Mouse (Mus musculus): ENCODE data around the gene Pdzd2. TPM values are rescaled to one million over a fixed set of nuclear protein-coding genes. Genes with fewer than 3 reads are reported as not detected.

The Pdzd2 gene
- polyA plus RNA-seq, 1 experiment from 2014 or later: 39.8 TPM

- H3K36me3 ChIP-seq: no peaks in the 10 kb centered on the region
- no peak overlapping the region for H3K9ac ChIP-seq
- WGBS: 53% methylated on average over 5 of the region's 5 CpGs
- H3K4me3 ChIP-seq: no peak overlapping the region
- no peaks in the 10 kb centered on the region for H3K27me3 ChIP-seq
- no peak overlapping the region for H3K4me2 ChIP-seq
- no peak overlapping the region for H3K27ac ChIP-seq
- no peaks in the 10 kb centered on the region for H3K4me1 ChIP-seq
- no peaks in the 10 kb centered on the region for H3K9me3 ChIP-seq
- ATAC-seq (ENCODE audit: insufficient number of reproducible peaks, low FRiP score, low TSS enrichment, low read depth): no peak
These were observed 14.5 kb downstream of the Pdzd2 start for GRCm38 (mm10) chr15:12725256-12725655.

GRCm38 (mm10) chr15:12721684-12722500 lies 17.8 kb downstream of the Pdzd2 start:
- no peak for ATAC-seq (ENCODE audit: insufficient number of reproducible peaks, low FRiP score, low TSS enrichment, low read depth)
- Histone ChIP-seq H3K27ac (no peak overlapping the region), H3K9ac (no peak overlapping the region), H3K4me1 (peaks cover 5% of the 10 kb centered on the region; the same call in 1 of the 2 replicates), H3K4me2 (no peak overlapping the region), H3K27me3 (no peaks in the 10 kb centered on the region), H3K9me3 (no peaks in the 10 kb centered on the region), H3K36me3 (no peaks in the 10 kb centered on the region), H3K4me3 (no peak overlapping the region)
- 67% methylated on average over 6 of the region's 6 CpGs for WGBS

GRCm38 (mm10) chr15:12718819-12719218 lies 20.9 kb downstream of the Pdzd2 start:
- H3K4me3 ChIP-seq: no peak overlapping the region
- H3K27ac ChIP-seq: no peak overlapping the region
- WGBS: 70% methylated on average over 14 of the region's 14 CpGs
- no peaks in the 10 kb centered on the region for H3K27me3 ChIP-seq
- H3K4me1 ChIP-seq: peaks cover 16% of the 10 kb centered on the region
- H3K36me3 ChIP-seq: no peaks in the 10 kb centered on the region; the same call in 1 of the 2 replicates
- H3K4me2 ChIP-seq: no peak overlapping the region
- no peaks in the 10 kb centered on the region for H3K9me3 ChIP-seq
- no peak overlapping the region for H3K9ac ChIP-seq
- no peak for ATAC-seq (ENCODE audit: insufficient number of reproducible peaks, low FRiP score, low TSS enrichment, low read depth)

GRCm38 (mm10) chr15:12717410-12717809 lies 22.3 kb downstream of the Pdzd2 start:
- Histone ChIP-seq H3K9me3 (no peaks in the 10 kb centered on the region), H3K36me3 (no peaks in the 10 kb centered on the region; the same call in 1 of the 2 replicates), H3K4me3 (no peak overlapping the region), H3K4me2 (no peak overlapping the region), H3K9ac (no peak overlapping the region), H3K27ac (no peak overlapping the region), H3K4me1 (peaks cover 16% of the 10 kb centered on the region), H3K27me3 (no peaks in the 10 kb centered on the region)
- ATAC-seq (ENCODE audit: insufficient number of reproducible peaks, low FRiP score, low TSS enrichment, low read depth): no peak
- WGBS: 58% methylated on average over 3 of the region's 3 CpGs

GRCm38 (mm10) chr15:12716881-12717280 lies 22.8 kb downstream of the Pdzd2 start:
- Histone ChIP-seq H3K4me1 (peaks cover 16% of the 10 kb centered on the region), H3K27ac (no peak overlapping the region), H3K27me3 (no peaks in the 10 kb centered on the region), H3K9me3 (no peaks in the 10 kb centered on the region), H3K36me3 (no peaks in the 10 kb centered on the region; the same call in 1 of the 2 replicates), H3K9ac (no peak overlapping the region), H3K4me2 (no peak overlapping the region), H3K4me3 (no peak overlapping the region)
- ATAC-seq (ENCODE audit: insufficient number of reproducible peaks, low FRiP score, low TSS enrichment, low read depth): no peak
- WGBS: 65% methylated on average over 8 of the region's 8 CpGs

GRCm38 (mm10) chr15:12714322-12714721 lies 25.4 kb downstream of the Pdzd2 start:
- 57% methylated on average over 2 of the region's 2 CpGs for WGBS
- no peak for ATAC-seq (ENCODE audit: insufficient number of reproducible peaks, low FRiP score, low TSS enrichment, low read depth)

GRCm38 (mm10) chr15:12713216-12713615 lies 26.5 kb downstream of the Pdzd2 start:
- no peak overlapping the region for H3K9ac ChIP-seq
- no peak overlapping the region for H3K4me3 ChIP-seq
- no peak overlapping the region for H3K4me2 ChIP-seq
- no peak for ATAC-seq (ENCODE audit: insufficient number of reproducible peaks, low FRiP score, low TSS enrichment, low read depth)
- no peaks in the 10 kb centered on the region for H3K9me3 ChIP-seq
- no peaks in the 10 kb centered on the region; the same call in 1 of the 2 replicates for H3K36me3 ChIP-seq
- H3K27me3 ChIP-seq: no peaks in the 10 kb centered on the region
- WGBS: 71% methylated on average over 2 of the region's 2 CpGs
- no peak overlapping the region for H3K27ac ChIP-seq
- H3K4me1 ChIP-seq: peaks cover 12% of the 10 kb centered on the region

More at GRCm38 (mm10) chr15:12714322-12714721, 25.4 kb downstream of the Pdzd2 start:
- no peaks in the 10 kb centered on the region for H3K9me3 ChIP-seq
- no peaks in the 10 kb centered on the region; the same call in 1 of the 2 replicates for H3K36me3 ChIP-seq
- no peak overlapping the region for H3K9ac ChIP-seq
- peak overlapping the region; percentile 50; the same call in 1 of the 2 replicates for H3K27ac ChIP-seq
- H3K4me3 ChIP-seq: no peak overlapping the region
- H3K4me2 ChIP-seq: no peak overlapping the region
- H3K27me3 ChIP-seq: no peaks in the 10 kb centered on the region
- H3K4me1 ChIP-seq: peaks cover 16% of the 10 kb centered on the region

- Histone ChIP-seq H3K9ac (no peak overlapping the region), H3K36me3 (no peaks in the 10 kb centered on the region), H3K4me2 (no peak overlapping the region), H3K27me3 (no peaks in the 10 kb centered on the region), H3K4me3 (no peak overlapping the region), H3K9me3 (no peaks in the 10 kb centered on the region), H3K27ac (no peak overlapping the region), H3K4me1 (peaks cover 10% of the 10 kb centered on the region)
- no peak for ATAC-seq (ENCODE audit: insufficient number of reproducible peaks, low FRiP score, low TSS enrichment, low read depth)
- WGBS: 77% methylated on average over 3 of the region's 3 CpGs
These were observed 29.7 kb downstream of the Pdzd2 start for GRCm38 (mm10) chr15:12710036-12710435.

GRCm38 (mm10) chr15:12708297-12708696 lies 31.4 kb downstream of the Pdzd2 start:
- no peak for ATAC-seq (ENCODE audit: insufficient number of reproducible peaks, low FRiP score, low TSS enrichment, low read depth)
- H3K27ac ChIP-seq: no peak overlapping the region
- no peaks in the 10 kb centered on the region for H3K36me3 ChIP-seq
- H3K27me3 ChIP-seq: no peaks in the 10 kb centered on the region
- WGBS: 43% methylated on average over 1 of the region's 1 CpGs
- H3K9me3 ChIP-seq: no peaks in the 10 kb centered on the region
- no peak overlapping the region for H3K4me2 ChIP-seq
- no peak overlapping the region for H3K4me3 ChIP-seq
- H3K4me1 ChIP-seq: no peaks in the 10 kb centered on the region
- no peak overlapping the region for H3K9ac ChIP-seq

- H3K9ac ChIP-seq: no peak overlapping the region
- no peaks in the 10 kb centered on the region for H3K36me3 ChIP-seq
- no peaks in the 10 kb centered on the region for H3K9me3 ChIP-seq
- 46% methylated on average over 3 of the region's 3 CpGs for WGBS
- no peak overlapping the region for H3K4me3 ChIP-seq
- ATAC-seq (ENCODE audit: insufficient number of reproducible peaks, low FRiP score, low TSS enrichment, low read depth): no peak
- no peaks in the 10 kb centered on the region for H3K4me1 ChIP-seq
- H3K4me2 ChIP-seq: no peak overlapping the region
- no peaks in the 10 kb centered on the region for H3K27me3 ChIP-seq
- no peak overlapping the region for H3K27ac ChIP-seq
These were observed 32.8 kb downstream of the Pdzd2 start for GRCm38 (mm10) chr15:12706902-12707301.

- H3K9me3 ChIP-seq: no peaks in the 10 kb centered on the region
- H3K9ac ChIP-seq: no peak overlapping the region
- H3K4me3 ChIP-seq: no peak overlapping the region
- no peaks in the 10 kb centered on the region for H3K36me3 ChIP-seq
- no peaks in the 10 kb centered on the region for H3K27me3 ChIP-seq
- peaks cover 15% of the 10 kb centered on the region for H3K4me1 ChIP-seq
- H3K27ac ChIP-seq: no peak overlapping the region
- 41% methylated on average over 9 of the region's 9 CpGs for WGBS
- ATAC-seq (ENCODE audit: insufficient number of reproducible peaks, low FRiP score, low TSS enrichment, low read depth): no peak
- H3K4me2 ChIP-seq: no peak overlapping the region
These were observed 39.4 kb downstream of the Pdzd2 start for GRCm38 (mm10) chr15:12700367-12700766.

GRCm38 (mm10) chr15:12697741-12698140 lies 42.0 kb downstream of the Pdzd2 start:
- WGBS: 35% methylated on average over 7 of the region's 7 CpGs
- ATAC-seq (ENCODE audit: insufficient number of reproducible peaks, low FRiP score, low TSS enrichment, low read depth): no peak
- no peak overlapping the region for H3K27ac ChIP-seq

More at GRCm38 (mm10) chr15:12697741-12698140, 42.0 kb downstream of the Pdzd2 start:
- H3K36me3 ChIP-seq: no peaks in the 10 kb centered on the region
- H3K27me3 ChIP-seq: no peaks in the 10 kb centered on the region
- H3K4me1 ChIP-seq: peaks cover 15% of the 10 kb centered on the region
- no peak overlapping the region for H3K4me2 ChIP-seq
- no peak overlapping the region for H3K9ac ChIP-seq
- H3K9me3 ChIP-seq: no peaks in the 10 kb centered on the region
- no peak overlapping the region for H3K4me3 ChIP-seq

All from limb, embryonic 15.5 days (tissue).